Mouse (Mus musculus): ENCODE measurements at regions not wholly inside any gene's neighbourhood (a gene's known extent, or its start where the extent isn't known, plus 50 kb on each side); places are given as distances from the start of the nearest gene placed in this dataset.

- no peak for DNase-seq
These were observed 96.2 kb upstream of the Klf9 start for GRCm38 (mm10) chr19:23044510-23045464.

GRCm38 (mm10) chr19:23051456-23051855 lies 89.6 kb upstream of the Klf9 start:
- no peak for DNase-seq

GRCm38 (mm10) chr19:23054440-23054839 lies 86.6 kb upstream of the Klf9 start:
- DNase-seq = no peak

- no peak for DNase-seq
These were observed 84.9 kb upstream of the Klf9 start for GRCm38 (mm10) chr19:23055916-23056805.

- DNase-seq = peak; percentile 89
These were observed 83.9 kb upstream of the Klf9 start for GRCm38 (mm10) chr19:23056851-23057707.

GRCm38 (mm10) chr19:23057739-23058501 lies 83.1 kb upstream of the Klf9 start:
- peak; percentile 44 for DNase-seq

GRCm38 (mm10) chr19:23058502-23058900 lies 82.5 kb upstream of the Klf9 start:
- DNase-seq = peak; percentile 78

- peak; percentile 55 for DNase-seq
These were observed 79.9 kb upstream of the Klf9 start for GRCm38 (mm10) chr19:23061081-23061640.

- DNase-seq = peak; percentile 15
These were observed 79.1 kb upstream of the Klf9 start for GRCm38 (mm10) chr19:23061906-23062305.

GRCm38 (mm10) chr19:23062851-23063250 lies 78.2 kb upstream of the Klf9 start:
- DNase-seq = peak; percentile 22

- peak; percentile 54 for DNase-seq
These were observed 75.5 kb upstream of the Klf9 start for GRCm38 (mm10) chr19:23065548-23065947.

GRCm38 (mm10) chr19:23066726-23067125 lies 74.3 kb upstream of the Klf9 start:
- no peak for DNase-seq

GRCm38 (mm10) chr19:23068600-23068999 lies 72.4 kb upstream of the Klf9 start:
- DNase-seq = no peak

GRCm38 (mm10) chr19:23069656-23070055 lies 71.4 kb upstream of the Klf9 start:
- no peak for DNase-seq

GRCm38 (mm10) chr19:23071000-23071399 lies 70.0 kb upstream of the Klf9 start:
- no peak for DNase-seq

- no peak for DNase-seq
These were observed 66.1 kb upstream of the Klf9 start for GRCm38 (mm10) chr19:23074602-23075570.

- no peak for DNase-seq
These were observed 65.2 kb upstream of the Klf9 start for GRCm38 (mm10) chr19:23075790-23076189.

- no peak for DNase-seq
These were observed 55.8 kb upstream of the Klf9 start for GRCm38 (mm10) chr19:23085173-23085660.

- DNase-seq = no peak
These were observed 53.5 kb upstream of the Klf9 start for GRCm38 (mm10) chr19:23087575-23087974.

- no peak for DNase-seq
These were observed 51.9 kb upstream of the Klf9 start for GRCm38 (mm10) chr19:23089081-23089480.

All from lung, postnatal 14 days (tissue).